In genomic region chr8:12127106-12127800, GRCm38 (mm10) we compare ENCODE assay signal across 10 mouse cellular contexts.
A peak's percentile ranks its signal among the peaks of the same experiment; 100 is the strongest.
DNase-seq lines count a peak whose midpoint lies in the region; ATAC-seq lines count a peak whose summit lies in the region.
"Had no signal": no experiment of that assay in that cellular context is flagged by ENCODE, and none has a peak within 500 bp of the region (broad histone marks: within the 10 kb centered on the region; RNA-seq: fewer than 3 reads in every experiment).

No protein-coding gene starts in this region.

- 0 out of 2 replicates have a peak, but pooled peaks have one; percentile 15 for ATAC-seq in hindbrain, embryonic 11.5 days (ENCODE audit: low FRiP score)
- ATAC-seq in midbrain, embryonic 12.5 days (ENCODE audit: low FRiP score, low read depth): peak; percentile 55
- ATAC-seq in erythroid progenitor cell, adult 5-6 weeks (replicated peaks; ENCODE audit: low FRiP score, poor library complexity, severe bottlenecking): no peak
- ATAC-seq: intestine, postnatal 0 days had no signal

- peaks cover 8% of the 10 kb centered on the region for H3K27me3 ChIP-seq in hindbrain, embryonic 11.5 days (ENCODE audit: control insufficient read depth, insufficient read depth, low read length)
- peaks cover 31% of the 10 kb centered on the region for H3K27me3 ChIP-seq in midbrain, embryonic 12.5 days

- peak overlapping the region; percentile 71 for H3K27ac ChIP-seq in hindbrain, embryonic 11.5 days (ENCODE audit: low read depth, low read length)
- peak overlapping the region; percentile 75 for H3K27ac ChIP-seq in midbrain, embryonic 12.5 days (replicated peaks)

- H3K36me3 ChIP-seq in hindbrain, embryonic 11.5 days (ENCODE audit: control insufficient read depth, insufficient read depth, low read length): no peaks in the 10 kb centered on the region
- H3K36me3 ChIP-seq in midbrain, embryonic 12.5 days: no peaks in the 10 kb centered on the region

- H3K4me3 ChIP-seq in hindbrain, embryonic 11.5 days (ENCODE audit: low read depth, low read length): no peak overlapping the region
- H3K4me3 ChIP-seq in midbrain, embryonic 12.5 days: no peak overlapping the region

- 18% methylated on average over 14 of the region's 14 CpGs for WGBS in hindbrain, embryonic 11.5 days
- 14% methylated on average over 14 of the region's 14 CpGs for WGBS in midbrain, embryonic 12.5 days

- peak overlapping the region; percentile 11; the same call in 1 of the 2 replicates for H3K9ac ChIP-seq in hindbrain, embryonic 11.5 days (ENCODE audit: low read depth, low read length)
- H3K9ac ChIP-seq in midbrain, embryonic 12.5 days (replicated peaks): no peak overlapping the region

- peaks cover 8% of the 10 kb centered on the region for H3K4me1 ChIP-seq in hindbrain, embryonic 11.5 days (replicated peaks; ENCODE audit: control insufficient read depth, insufficient read depth, low read length)
- peaks cover 30% of the 10 kb centered on the region for H3K4me1 ChIP-seq in midbrain, embryonic 12.5 days

- no peak overlapping the region; the same call in 1 of the 2 replicates for H3K4me2 ChIP-seq in hindbrain, embryonic 11.5 days (replicated peaks; ENCODE audit: low read depth, low read length)
- peak overlapping the region; percentile 25 for H3K4me2 ChIP-seq in midbrain, embryonic 12.5 days (replicated peaks)

- no peaks in the 10 kb centered on the region; the same call in 1 of the 2 replicates for H3K9me3 ChIP-seq in hindbrain, embryonic 11.5 days (ENCODE audit: control insufficient read depth, low read length)
- peaks cover 5% of the 10 kb centered on the region; the same call in 1 of the 2 replicates for H3K9me3 ChIP-seq in midbrain, embryonic 12.5 days

- peak; percentile 22 for DNase-seq in embryo, embryonic 10 days (ENCODE audit: low spot score)
- no peak for DNase-seq in embryo, embryonic 10.5 days (ENCODE audit: low spot score)
- DNase-seq in Muller cell, postnatal 12 days (ENCODE audit: inconsistent ontology term): peak; percentile 51
- DNase-seq in hindbrain, embryonic 11.5 days (ENCODE audit: low spot score): peak; percentile 48
- no peak for DNase-seq in kidney, postnatal 10 days
- no peak for DNase-seq in kidney, adult 8-10 months
- DNase-seq: gastrocnemius, postnatal 36 days had no signal

Comparison
In these comparisons a context has a peak if more than half of its experiments do, and no peak if none do; other contexts are left out.
1. DNase-seq: peak in embryo, embryonic 10 days (single experiment), Muller cell, postnatal 12 days (single experiment) and hindbrain, embryonic 11.5 days (single experiment); none in embryo, embryonic 10.5 days (single experiment), kidney, postnatal 10 days (single experiment) and kidney, adult 8-10 months (0 of 2).